Mouse (Mus musculus): ENCODE measurements around the gene H6pd.

DNA sequence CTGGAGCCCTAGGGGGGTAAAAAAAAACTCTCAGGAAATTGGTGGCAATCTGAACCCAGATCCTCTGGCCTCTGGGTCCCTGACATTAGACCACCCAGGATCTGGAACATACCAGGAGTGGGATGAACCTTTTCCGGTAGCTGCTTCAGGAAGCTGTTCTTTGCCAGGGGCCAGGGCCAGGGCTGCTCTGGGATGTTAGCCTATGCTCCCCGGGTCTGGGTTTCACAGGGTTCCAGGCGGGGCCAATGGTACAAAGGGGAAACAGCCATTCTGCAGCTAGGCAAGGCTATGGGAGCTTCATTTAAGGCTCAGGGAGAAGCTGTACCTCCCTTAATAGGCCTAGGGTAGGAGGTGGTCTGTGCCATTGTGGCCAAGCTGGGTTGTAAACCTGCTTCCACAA is 44.1 kb downstream of the H6pd start:
- TF ChIP-seq CTCF (IDR thresholded peaks at IDR 0.05; ENCODE audit: extremely low read depth, insufficient read length, insufficient replicate concordance, low read depth, low read length) (no peak), POLR2A (IDR thresholded peaks at IDR 0.05; ENCODE audit: low read depth, low read length) (no peak)
